8 mouse cellular contexts compared by ENCODE assay signal in genomic region chr5:24447624-24448298, GRCm38 (mm10). TPM values are rescaled to one million over a fixed set of nuclear protein-coding genes. Genes with fewer than 3 reads are reported as not detected.
DNase-seq lines count a peak whose midpoint lies in the region; ATAC-seq and TF ChIP-seq lines count a peak whose summit lies in the region.

Gene Tmub1 (minus strand): TSS chr5:24447854.

- peak within 1 kb of the TSS; percentile 81 for H3K4me3 ChIP-seq in E14TG2a.4 (replicated peaks; ENCODE audit: low read length)
- peak within 1 kb of the TSS; percentile 65 for H3K4me3 ChIP-seq in forebrain, embryonic 14.5 days (ENCODE audit: low read depth, low read length)
- peak within 1 kb of the TSS; percentile 74 for H3K4me3 ChIP-seq in liver, embryonic 16.5 days (ENCODE audit: low read depth, low read length)
- peak within 1 kb of the TSS; percentile 70 for H3K4me3 ChIP-seq in neural tube, embryonic 13.5 days
- H3K4me3 ChIP-seq in testis, adult 2 months (ENCODE audit: control insufficient read depth, low read depth, low read length): peak within 1 kb of the TSS; percentile 75

- peak; percentile 45 for ATAC-seq in forebrain, embryonic 14.5 days
- ATAC-seq in liver, embryonic 16.5 days (ENCODE audit: low read depth): peak; percentile 61
- ATAC-seq in neural tube, embryonic 13.5 days (ENCODE audit: low read depth): peak; percentile 34; the same call in 1 of the 2 replicates

- no peak for TF ChIP-seq POLR2A in testis, adult 2 months (IDR thresholded peaks at IDR 0.05; ENCODE audit: control insufficient read depth, low read depth, low read length)

- no peaks in the 10 kb centered on the region for H3K9me3 ChIP-seq in E14TG2a.4 (ENCODE audit: low read length)
- no peaks in the 10 kb centered on the region for H3K9me3 ChIP-seq in forebrain, embryonic 14.5 days (replicated peaks; ENCODE audit: control insufficient read depth, low read length)
- no peaks in the 10 kb centered on the region for H3K9me3 ChIP-seq in liver, embryonic 16.5 days (replicated peaks; ENCODE audit: control insufficient read depth, low read length)
- no peaks in the 10 kb centered on the region for H3K9me3 ChIP-seq in neural tube, embryonic 13.5 days

- H3K27me3 ChIP-seq in E14TG2a.4 (ENCODE audit: insufficient read depth, low read length): peaks cover 27% of the 10 kb centered on the region
- no peaks in the 10 kb centered on the region for H3K27me3 ChIP-seq in forebrain, embryonic 14.5 days (replicated peaks; ENCODE audit: control insufficient read depth, insufficient read depth, low read length)
- H3K27me3 ChIP-seq in liver, embryonic 16.5 days (ENCODE audit: control insufficient read depth, insufficient read depth, low read depth, low read length): no peaks in the 10 kb centered on the region
- no peaks in the 10 kb centered on the region for H3K27me3 ChIP-seq in neural tube, embryonic 13.5 days
- H3K27me3 ChIP-seq in testis, adult 2 months (ENCODE audit: control insufficient read depth, insufficient read depth, low read length): no peaks in the 10 kb centered on the region

- intact Hi-C loops in heart, postnatal 10 days (cut with DNase I): no loop called here

- peak within 1 kb of the TSS; percentile 52; the same call in 1 of the 2 replicates for H3K27ac ChIP-seq in forebrain, embryonic 14.5 days (ENCODE audit: low read depth, low read length)
- H3K27ac ChIP-seq in liver, embryonic 16.5 days (ENCODE audit: low read length): peak within 1 kb of the TSS; percentile 71
- peak within 1 kb of the TSS; percentile 75 for H3K27ac ChIP-seq in neural tube, embryonic 13.5 days (replicated peaks)
- 0 out of 2 replicates have a peak within 1 kb of the TSS, but pooled peaks have one; percentile 10 for H3K27ac ChIP-seq in testis, adult 2 months (ENCODE audit: control insufficient read depth, insufficient read depth, low read depth, low read length)

- H3K9ac ChIP-seq in forebrain, embryonic 14.5 days (ENCODE audit: low read length): peak within 1 kb of the TSS; percentile 73
- H3K9ac ChIP-seq in liver, embryonic 16.5 days (ENCODE audit: low read depth, low read length): peak within 1 kb of the TSS; percentile 71
- peak within 1 kb of the TSS; percentile 79 for H3K9ac ChIP-seq in neural tube, embryonic 13.5 days

- H3K4me1 ChIP-seq in E14TG2a.4 (replicated peaks; ENCODE audit: low read depth, low read length): peaks cover 55% of the 10 kb centered on the region
- peaks cover 22% of the 10 kb centered on the region for H3K4me1 ChIP-seq in forebrain, embryonic 14.5 days (ENCODE audit: control insufficient read depth, insufficient read depth, low read length)
- H3K4me1 ChIP-seq in liver, embryonic 16.5 days (ENCODE audit: control insufficient read depth, low read depth, low read length): peaks cover 48% of the 10 kb centered on the region
- peaks cover 48% of the 10 kb centered on the region for H3K4me1 ChIP-seq in neural tube, embryonic 13.5 days (replicated peaks)
- peaks cover 28% of the 10 kb centered on the region for H3K4me1 ChIP-seq in testis, adult 2 months (ENCODE audit: control insufficient read depth, insufficient read depth, low read length)

- TF ChIP-seq CTCF in E14TG2a.4 (conservative IDR thresholded peaks at IDR 0.05; ENCODE audit: low read length): no peak
- no peak for TF ChIP-seq CTCF in testis, adult 2 months (IDR thresholded peaks at IDR 0.05; ENCODE audit: control insufficient read depth, insufficient read depth, insufficient replicate concordance, low read depth, low read length)

- peak within 1 kb of the TSS; percentile 89 for H3K4me2 ChIP-seq in forebrain, embryonic 14.5 days (ENCODE audit: low read length)
- peak within 1 kb of the TSS; percentile 90 for H3K4me2 ChIP-seq in liver, embryonic 16.5 days (ENCODE audit: low read depth, low read length)
- peak within 1 kb of the TSS; percentile 87 for H3K4me2 ChIP-seq in neural tube, embryonic 13.5 days

- peak; percentile 73 for DNase-seq in c-Kit-positive CD71-positive TER-119-positive erythroid progenitor cells, embryonic 14.5 days (ENCODE audit: low spot score)
- DNase-seq in forebrain, embryonic 14.5 days (ENCODE audit: low spot score): peak; percentile 72
- peak; percentile 85 to 86 for DNase-seq in heart, postnatal 10 days
- no peak for DNase-seq in large intestine, adult 2 months (ENCODE audit: low read depth, low spot score)

- peaks cover 13% of the 10 kb centered on the region for H3K36me3 ChIP-seq in E14TG2a.4 (ENCODE audit: insufficient read depth, low read length)
- peaks cover 8% of the 10 kb centered on the region; the same call in 1 of the 2 replicates for H3K36me3 ChIP-seq in forebrain, embryonic 14.5 days (ENCODE audit: control insufficient read depth, insufficient read depth, low read length)
- H3K36me3 ChIP-seq in liver, embryonic 16.5 days (ENCODE audit: control insufficient read depth, insufficient read depth): no peaks in the 10 kb centered on the region
- peaks cover 11% of the 10 kb centered on the region for H3K36me3 ChIP-seq in neural tube, embryonic 13.5 days
- H3K36me3 ChIP-seq in testis, adult 2 months (ENCODE audit: control insufficient read depth, insufficient read depth, low read length): no peaks in the 10 kb centered on the region

- 2% methylated on average over 34 of the region's 34 CpGs for WGBS in forebrain, embryonic 14.5 days
- 2% methylated on average over 34 of the region's 34 CpGs for WGBS in large intestine, adult 2 months
- WGBS in liver, embryonic 16.5 days (ENCODE audit: insufficient replicate concordance): 2% methylated on average over 34 of the region's 34 CpGs
- 2% methylated on average over 34 of the region's 34 CpGs for WGBS in neural tube, embryonic 13.5 days

RNA-seq across cellular contexts. Expression of gene Tmub1, which starts in this region (rescaled TPM):
- 45.5 and 47.5 TPM in 2 replicates for polyA plus RNA-seq in forebrain, embryonic 14.5 days (2014; fragmentation: Nextera tagmentation; extraction: Ambion mirVana)
- 10 to 100 TPM in 1 of 2 experiments, 1 to 10 TPM in 1; 9.6 to 10.7 TPM for total RNA-seq in heart, postnatal 10 days (2021)
- 65.4 and 70.3 TPM in 2 replicates for polyA plus RNA-seq in large intestine, adult 2 months (2012; rRNA removed)
- polyA plus RNA-seq in liver, embryonic 16.5 days (2015; fragmentation: Nextera tagmentation; extraction: Ambion mirVana): 5.5 and 6.1 TPM in 2 replicates
- 51.2 TPM in 2 replicates for polyA plus RNA-seq in neural tube, embryonic 13.5 days (2015; fragmentation: Nextera tagmentation; extraction: Ambion mirVana)
- polyA plus RNA-seq in testis, adult 2 months (2012; rRNA removed): 5.7 and 6.2 TPM in 2 replicates

Comparison
In these comparisons a context has a peak if more than half of its experiments do, and no peak if none do; other contexts are left out.
1. H3K27ac ChIP-seq: peak in every context shown above with its lines; median percentile 75 in neural tube, embryonic 13.5 days; 71 in liver, embryonic 16.5 days; 52 in forebrain, embryonic 14.5 days; 10 in testis, adult 2 months.